Mouse (Mus musculus) heart, adult 2 months (tissue): Measurements from ENCODE around the gene Camkmt. TPM values are rescaled to one million over a fixed set of nuclear protein-coding genes. Genes with fewer than 3 reads are reported as not detected.

ENCODE experiments used
- DNase-seq, 2 experiments: peaks; one replicate each; pipeline ENCODE4 v3.0.0; 2021
- H3K27ac ChIP-seq: fragments of 200-600 bp; 2 replicates; pipeline ENCODE4 v1.8.1; 2022
- H3K27me3 ChIP-seq: fragments of 200-500 bp; 2 replicates; pipeline ENCODE4 v1.6.1; 2012; ENCODE audit warnings: mild to moderate bottlenecking, low read length, inconsistent platforms, mixed read lengths; ENCODE audit not compliant: control insufficient read depth, insufficient read depth
- H3K36me3 ChIP-seq: fragments of 200-500 bp; 2 replicates; pipeline ENCODE4 v1.6.1; 2012; ENCODE audit warnings: low read length, inconsistent platforms; ENCODE audit not compliant: control insufficient read depth, insufficient read depth
- H3K4me1 ChIP-seq: fragments of 200-500 bp; 2 replicates; pipeline ENCODE4 v1.6.1; 2011; ENCODE audit warnings: low read length; ENCODE audit not compliant: control insufficient read depth, insufficient read depth
- H3K4me3 ChIP-seq: fragments of 200-600 bp; 2 replicates; pipeline ENCODE4 v1.8.1; 2022
- H3K79me2 ChIP-seq: fragments of 200-500 bp; replicated peaks from 2 replicates; pipeline ENCODE4 v1.6.1; 2012; ENCODE audit warnings: mild to moderate bottlenecking, inconsistent platforms, low read length, moderate library complexity, mixed read lengths; ENCODE audit not compliant: control insufficient read depth, insufficient read depth
- H3K9ac ChIP-seq: fragments of 200-500 bp; 2 replicates; pipeline ENCODE4 v1.6.1; 2012; ENCODE audit warnings: low read depth, mild to moderate bottlenecking, control low read depth, inconsistent platforms, low read length, mixed read lengths
- CTCF ChIP-seq: fragments of 200-600 bp; IDR thresholded peaks from 2 replicates; pipeline ENCODE4 v1.8.1; 2022; ENCODE audit warnings: antibody characterized with exemption, mild to moderate bottlenecking, moderate library complexity
- EP300 ChIP-seq: fragments of 200-500 bp; IDR thresholded peaks from 2 replicates; pipeline ENCODE4 v1.6.1; 2011; ENCODE audit warnings: low read depth, low read length, control low read depth; ENCODE audit not compliant: insufficient read depth
- POLR2A ChIP-seq: fragments of 200-500 bp; IDR thresholded peaks from 2 replicates; pipeline ENCODE4 v1.6.1; 2011; ENCODE audit warnings: mild to moderate bottlenecking, low read depth, low read length, control low read depth; ENCODE audit not compliant: insufficient read depth
- whole genome bisulfite sequencing: fragments of 180-500 bp; shearing (Covaris S2); methylation state at CpG from one replicate; pipeline ENCODE4 v1.1.7; 2018; 5-methylcytosine and 5-hydroxymethylcytosine counted together
- intact Hi-C: fragments of 180-260 bp; cut with DNase I; formaldehyde crosslinking; loops from one replicate; pipeline ENCODE4 v1.15.1; 2025
- polyA plus RNA-seq: library from polyadenylated mRNA; depleted of rRNA; stranded (reverse); fragments of >200 nt; gene quantifications from 2 replicates; pipeline ENCODE4 v1.2.3, GENCODE M21; 2012
- total RNA-seq, 2 experiments: library from RNA; stranded (reverse); gene quantifications; 2 replicates each; pipeline ENCODE4 v1.2.3; 2021

Camkmt gene
- total and polyA plus RNA-seq, 3 experiments = 1.1 to 4.2 (median 3.5) TPM

- WGBS = 87% methylated on average over 5 of the region's 5 CpGs
- peaks cover 2% of the 10 kb centered on the region; the same call in 1 of the 2 replicates for H3K4me1 ChIP-seq
- intact Hi-C loops = no loop called here
- no peaks in the 10 kb centered on the region for H3K79me2 ChIP-seq
- H3K36me3 ChIP-seq = no peaks in the 10 kb centered on the region
- DNase-seq = no peak
- no peak overlapping the region for H3K4me3 ChIP-seq
- H3K27me3 ChIP-seq = no peaks in the 10 kb centered on the region
- H3K27ac ChIP-seq = no peak overlapping the region
- no peak for TF ChIP-seq EP300
- TF ChIP-seq POLR2A = no peak
- TF ChIP-seq CTCF = no peak
- no peak overlapping the region for H3K9ac ChIP-seq
Measured at GRCm38 (mm10) chr17:85048379-85048778, 42.0 kb upstream of the Camkmt start.

GRCm38 (mm10) chr17:85058276-85058675, 32.1 kb upstream of the Camkmt start:
- H3K4me1 ChIP-seq = no peaks in the 10 kb centered on the region
- H3K79me2 ChIP-seq = no peaks in the 10 kb centered on the region
- no peak overlapping the region for H3K9ac ChIP-seq
- DNase-seq = no peak
- intact Hi-C loops = no loop called here
- no peak overlapping the region for H3K4me3 ChIP-seq
- no peaks in the 10 kb centered on the region for H3K36me3 ChIP-seq
- no peak overlapping the region for H3K27ac ChIP-seq
- TF ChIP-seq POLR2A (no peak), EP300 (no peak), CTCF (no peak)
- H3K27me3 ChIP-seq = no peaks in the 10 kb centered on the region
- 90% methylated on average over 7 of the region's 7 CpGs for WGBS

- no peak overlapping the region for H3K9ac ChIP-seq
- H3K4me3 ChIP-seq = no peak overlapping the region
- H3K27me3 ChIP-seq = no peaks in the 10 kb centered on the region
- no peak for TF ChIP-seq POLR2A
- no peak for TF ChIP-seq CTCF
- TF ChIP-seq EP300 = no peak
- H3K79me2 ChIP-seq = no peaks in the 10 kb centered on the region
- intact Hi-C loops = no loop called here
- H3K27ac ChIP-seq = no peak overlapping the region
- no peak for DNase-seq
- no peaks in the 10 kb centered on the region for H3K36me3 ChIP-seq
- no peaks in the 10 kb centered on the region for H3K4me1 ChIP-seq
- 89% methylated on average over 6 of the region's 6 CpGs for WGBS
Measured at GRCm38 (mm10) chr17:85059136-85059535, 31.2 kb upstream of the Camkmt start.

- H3K27ac ChIP-seq = no peak overlapping the region
- no peaks in the 10 kb centered on the region for H3K36me3 ChIP-seq
- H3K79me2 ChIP-seq = no peaks in the 10 kb centered on the region
- no peak for DNase-seq
- no peak overlapping the region for H3K4me3 ChIP-seq
- H3K27me3 ChIP-seq = no peaks in the 10 kb centered on the region
- no peak overlapping the region for H3K9ac ChIP-seq
- no peaks in the 10 kb centered on the region for H3K4me1 ChIP-seq
- TF ChIP-seq EP300 (no peak), CTCF (no peak), POLR2A (no peak)
- 81% methylated on average over 7 of the region's 7 CpGs for WGBS
- intact Hi-C loops = no loop called here
Measured at GRCm38 (mm10) chr17:85063560-85063959, 26.8 kb upstream of the Camkmt start.

GRCm38 (mm10) chr17:85067331-85067730, 23.0 kb upstream of the Camkmt start:
- Histone ChIP-seq H3K27ac (no peak overlapping the region), H3K36me3 (no peaks in the 10 kb centered on the region), H3K4me1 (no peaks in the 10 kb centered on the region), H3K4me3 (no peak overlapping the region), H3K9ac (no peak overlapping the region), H3K79me2 (no peaks in the 10 kb centered on the region), H3K27me3 (no peaks in the 10 kb centered on the region)
- intact Hi-C loops = no loop called here
- WGBS = 75% methylated on average over 7 of the region's 7 CpGs
- DNase-seq = peak in 1 of 2 experiments; percentile 26
- TF ChIP-seq POLR2A = no peak
- TF ChIP-seq EP300 = no peak
- TF ChIP-seq CTCF = no peak

GRCm38 (mm10) chr17:85070658-85071057, 19.7 kb upstream of the Camkmt start:
- H3K27ac ChIP-seq = no peak overlapping the region
- TF ChIP-seq POLR2A = no peak
- no peak for TF ChIP-seq CTCF
- no peak for TF ChIP-seq EP300
- 60% methylated on average over 6 of the region's 6 CpGs for WGBS
- intact Hi-C loops = no loop called here
- DNase-seq = no peak
- H3K9ac ChIP-seq = no peak overlapping the region
- H3K36me3 ChIP-seq = no peaks in the 10 kb centered on the region
- no peaks in the 10 kb centered on the region for H3K27me3 ChIP-seq
- H3K79me2 ChIP-seq = no peaks in the 10 kb centered on the region
- H3K4me1 ChIP-seq = no peaks in the 10 kb centered on the region
- H3K4me3 ChIP-seq = no peak overlapping the region

GRCm38 (mm10) chr17:85071088-85071775, 19.1 kb upstream of the Camkmt start:
- WGBS = 92% methylated on average over 8 of the region's 8 CpGs
- H3K36me3 ChIP-seq = no peaks in the 10 kb centered on the region
- DNase-seq = no peak
- no peak overlapping the region for H3K27ac ChIP-seq
- H3K4me3 ChIP-seq = no peak overlapping the region
- H3K9ac ChIP-seq = no peak overlapping the region
- no peaks in the 10 kb centered on the region for H3K4me1 ChIP-seq
- TF ChIP-seq CTCF = peak; percentile 51
- no peak for TF ChIP-seq EP300
- no peak for TF ChIP-seq POLR2A
- intact Hi-C loops = no loop called here
- H3K27me3 ChIP-seq = no peaks in the 10 kb centered on the region
- no peaks in the 10 kb centered on the region for H3K79me2 ChIP-seq
